Mouse (Mus musculus) hindbrain, embryonic 11.5 days (tissue): ENCODE data around the gene Nfkbia. TPM values are rescaled to one million over a fixed set of nuclear protein-coding genes. Genes with fewer than 3 reads are reported as not detected.

ENCODE experiments used
- ATAC-seq: fragments of 200-750 bp; cut with Nextera tagmentation; 2 replicates; pipeline ENCODE4 v1.8.0; 2017; ENCODE audit warnings: mild to moderate bottlenecking, moderate TSS enrichment, moderate library complexity; ENCODE audit not compliant: low FRiP score
- DNase-seq: peaks from one replicate; pipeline ENCODE4 v3.0.0-alpha.2; 2015; ENCODE audit warnings: low spot score
- H3K27ac ChIP-seq: fragments of 300-500 bp; sonication (generic); 2 replicates; pipeline ENCODE4 v1.5.1; 2014; ENCODE audit warnings: mild to moderate bottlenecking, low read depth, low read length
- H3K27me3 ChIP-seq: fragments of 300-500 bp; sonication (generic); 2 replicates; pipeline ENCODE4 v1.6.1; 2014; ENCODE audit warnings: mild to moderate bottlenecking, low read length, moderate library complexity, mixed read lengths; ENCODE audit not compliant: control insufficient read depth, insufficient read depth
- H3K36me3 ChIP-seq: fragments of 300-500 bp; sonication (generic); 2 replicates; pipeline ENCODE4 v1.6.1; 2014; ENCODE audit warnings: mild to moderate bottlenecking, low read length, moderate library complexity, mixed read lengths; ENCODE audit not compliant: control insufficient read depth, insufficient read depth
- H3K4me1 ChIP-seq: fragments of 300-500 bp; sonication (generic); replicated peaks from 2 replicates; pipeline ENCODE4 v1.6.1; 2014; ENCODE audit warnings: low read length, mixed read lengths; ENCODE audit not compliant: control insufficient read depth, insufficient read depth
- H3K4me2 ChIP-seq: fragments of 300-500 bp; sonication (generic); replicated peaks from 2 replicates; pipeline ENCODE4 v1.6.1; 2014; ENCODE audit warnings: mild to moderate bottlenecking, low read depth, low read length
- H3K4me3 ChIP-seq: fragments of 300-500 bp; sonication (generic); 2 replicates; pipeline ENCODE4 v1.5.1; 2014; ENCODE audit warnings: low read depth, low read length
- H3K9ac ChIP-seq: fragments of 300-500 bp; sonication (generic); 2 replicates; pipeline ENCODE4 v1.6.1; 2014; ENCODE audit warnings: low read depth, low read length
- H3K9me3 ChIP-seq: fragments of 300-500 bp; sonication (generic); 2 replicates; pipeline ENCODE4 v1.6.1; 2016; ENCODE audit warnings: low read length; ENCODE audit not compliant: control insufficient read depth
- WGBS: fragments of 180-500 bp; shearing (Covaris S2); extraction: QIAGEN DNeasy Blood & Tissue Kit; methylation state at CpG from one replicate; pipeline ENCODE4 v1.1.7; 2014; 5-methylcytosine and 5-hydroxymethylcytosine counted together
- polyA plus RNA-seq: library from polyadenylated mRNA; unstranded; fragments of >200 nt; fragmentation: Nextera tagmentation; extraction: Ambion mirVana; gene quantifications from 2 replicates; pipeline ENCODE4 v1.2.1, GENCODE M21; 2014

The Nfkbia gene
- polyA plus RNA-seq, 1 experiment from 2014 or later, result 46.9 TPM

DNA sequence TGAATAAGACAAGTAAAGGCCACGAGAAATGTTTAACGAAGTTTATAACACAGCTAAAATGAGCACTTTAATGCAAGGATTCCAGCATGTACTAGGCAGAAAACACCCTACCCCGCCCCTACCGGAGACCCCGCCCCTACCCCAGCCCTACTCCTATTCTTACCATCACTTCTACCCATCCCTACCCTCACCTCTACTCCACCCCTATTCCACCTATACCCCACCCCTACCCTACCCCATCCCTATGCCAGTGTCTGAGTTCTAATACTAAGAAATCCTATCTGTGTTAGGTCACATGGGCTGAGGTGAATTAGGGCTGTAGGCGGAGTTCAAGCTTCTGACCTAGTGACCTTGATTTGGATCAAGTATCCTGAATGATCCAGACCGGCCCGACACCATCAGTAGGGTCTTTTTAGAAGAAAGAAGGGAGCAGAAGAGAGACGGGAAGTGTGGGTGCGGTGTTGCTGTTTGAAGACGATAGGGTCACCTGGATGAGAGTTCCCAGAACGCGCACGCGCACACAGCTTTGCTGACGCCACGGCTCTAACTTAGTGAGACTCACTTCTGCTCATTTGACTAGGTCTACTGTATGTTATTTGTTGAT lies 15.0 kb upstream of the Nfkbia start:
- DNase-seq (no peak), ATAC-seq (no peak)
- no peaks in the 10 kb centered on the region for H3K36me3 ChIP-seq
- no peak overlapping the region for H3K4me3 ChIP-seq
- no peaks in the 10 kb centered on the region for H3K4me1 ChIP-seq
- H3K27ac ChIP-seq, result no peak overlapping the region
- H3K9ac ChIP-seq, result no peak overlapping the region
- no peaks in the 10 kb centered on the region for H3K9me3 ChIP-seq
- no peak overlapping the region for H3K4me2 ChIP-seq
- WGBS, result 87% methylated on average over 17 of the region's 17 CpGs
- no peaks in the 10 kb centered on the region for H3K27me3 ChIP-seq

DNA sequence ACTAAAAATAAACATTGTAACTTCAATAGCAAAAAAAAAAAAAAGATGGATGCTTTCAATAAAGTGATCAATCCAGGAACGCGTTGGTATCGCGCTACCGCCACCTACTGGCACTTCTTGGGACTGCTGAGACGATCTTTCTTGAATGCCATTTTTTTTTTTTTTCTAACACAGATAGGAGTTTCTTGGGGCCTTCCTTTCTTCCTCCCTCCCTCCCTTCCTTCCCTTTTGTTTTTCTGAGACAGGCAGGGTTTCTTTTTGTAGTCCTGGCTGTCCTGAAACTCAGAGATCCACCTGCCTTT lies 13.5 kb upstream of the Nfkbia start:
- under 1% methylated on average over 6 of the region's 6 CpGs for WGBS
- Histone ChIP-seq H3K4me3 (no peak overlapping the region), H3K9me3 (no peaks in the 10 kb centered on the region), H3K27me3 (no peaks in the 10 kb centered on the region), H3K27ac (no peak overlapping the region), H3K4me2 (no peak overlapping the region), H3K9ac (no peak overlapping the region), H3K36me3 (no peaks in the 10 kb centered on the region), H3K4me1 (no peaks in the 10 kb centered on the region)
- ATAC-seq (no peak), DNase-seq (peak; percentile 95)

DNA sequence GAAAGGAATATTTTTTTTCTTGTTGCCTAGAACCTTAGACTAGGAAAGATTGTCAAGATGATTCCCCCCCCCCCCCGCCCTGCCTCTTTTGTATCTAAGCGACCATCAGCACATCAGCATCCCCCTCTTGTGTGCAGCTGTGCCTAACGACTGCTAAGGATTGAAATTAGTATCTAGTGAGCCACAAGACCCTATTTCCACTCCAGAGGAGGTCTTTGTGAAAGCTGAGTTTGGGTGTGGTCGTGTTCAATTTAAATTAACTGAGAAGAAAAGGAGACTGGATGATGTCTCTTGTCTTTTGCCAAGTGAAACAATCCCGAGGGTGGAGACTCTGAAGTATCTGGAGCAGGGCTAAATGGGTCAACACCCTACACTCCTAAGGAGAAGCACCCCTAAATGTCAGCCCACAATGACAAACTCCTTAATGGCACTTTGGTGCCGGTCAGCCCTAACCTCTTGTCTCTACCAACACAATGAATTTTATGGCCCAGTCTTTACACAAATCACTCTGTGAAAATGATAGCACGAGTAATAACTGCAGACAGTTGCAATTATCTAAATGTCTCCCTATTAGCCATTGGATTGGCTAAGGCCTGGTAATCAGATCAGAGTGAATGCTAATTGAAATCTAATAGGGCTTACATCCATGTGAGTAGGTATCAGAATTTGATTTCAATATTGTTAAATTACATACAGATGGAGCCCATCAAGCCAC lies 13.0 kb upstream of the Nfkbia start:
- 55% methylated on average over 7 of the region's 7 CpGs for WGBS
- Histone ChIP-seq H3K4me3 (no peak overlapping the region), H3K9ac (no peak overlapping the region), H3K27me3 (no peaks in the 10 kb centered on the region), H3K36me3 (no peaks in the 10 kb centered on the region), H3K4me1 (no peaks in the 10 kb centered on the region), H3K4me2 (no peak overlapping the region), H3K27ac (no peak overlapping the region), H3K9me3 (no peaks in the 10 kb centered on the region)
- peak; percentile 43; the same call in 1 of the 2 replicates for ATAC-seq
- DNase-seq, result no peak

DNA sequence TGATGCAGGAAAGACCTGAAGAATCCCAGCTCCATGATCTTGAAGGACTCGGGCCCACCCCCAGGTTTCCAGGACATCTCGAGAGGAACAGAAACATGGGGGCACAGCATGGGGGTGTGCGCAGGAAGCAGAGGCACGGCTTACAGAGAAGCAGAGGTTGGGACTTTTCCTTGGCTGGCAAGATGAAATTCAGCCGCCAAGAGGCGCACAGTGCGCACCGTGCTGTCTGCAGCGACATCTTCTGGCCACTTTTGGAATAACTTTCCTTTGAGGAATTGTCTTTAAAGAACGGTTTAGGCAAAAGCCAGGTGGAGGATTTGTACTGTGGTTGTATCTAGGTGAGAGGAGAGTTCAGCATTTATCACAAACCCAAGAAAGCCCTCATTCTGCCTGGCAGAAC lies 6.6 kb upstream of the Nfkbia start:
- Histone ChIP-seq H3K36me3 (no peaks in the 10 kb centered on the region), H3K27me3 (no peaks in the 10 kb centered on the region), H3K9me3 (no peaks in the 10 kb centered on the region), H3K4me2 (no peak overlapping the region), H3K9ac (no peak overlapping the region), H3K4me3 (no peak overlapping the region), H3K4me1 (no peaks in the 10 kb centered on the region), H3K27ac (no peak overlapping the region)
- ATAC-seq (peak; percentile 71; the same call in 1 of the 2 replicates), DNase-seq (peak; percentile 93)
- WGBS, result under 1% methylated on average over 10 of the region's 10 CpGs

DNA sequence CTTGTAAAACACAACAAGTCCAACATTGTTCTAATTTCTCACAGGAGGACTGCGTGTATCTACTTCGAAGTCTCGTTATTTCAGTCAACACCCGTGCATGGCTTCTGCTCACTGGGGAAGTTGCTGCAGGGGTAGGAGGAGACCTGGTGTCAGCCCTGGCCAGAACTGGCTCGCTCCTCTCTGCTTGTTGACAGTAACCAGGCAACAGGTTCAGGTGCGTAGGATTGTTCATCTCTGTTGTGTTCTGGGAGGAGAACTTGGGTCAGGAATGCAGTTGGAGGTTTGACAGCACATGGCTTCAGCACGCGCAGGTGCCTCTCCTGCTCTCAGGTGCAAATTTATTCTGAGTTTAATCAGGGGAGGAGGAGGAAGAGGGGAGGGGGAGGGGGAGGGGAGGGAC lies 5.3 kb upstream of the Nfkbia start:
- Histone ChIP-seq H3K4me1 (no peaks in the 10 kb centered on the region), H3K36me3 (no peaks in the 10 kb centered on the region), H3K4me2 (no peak overlapping the region), H3K27me3 (no peaks in the 10 kb centered on the region), H3K9me3 (no peaks in the 10 kb centered on the region), H3K27ac (no peak overlapping the region), H3K9ac (no peak overlapping the region), H3K4me3 (no peak overlapping the region)
- no peak for DNase-seq
- WGBS, result 56% methylated on average over 8 of the region's 8 CpGs
- ATAC-seq, result no peak

DNA sequence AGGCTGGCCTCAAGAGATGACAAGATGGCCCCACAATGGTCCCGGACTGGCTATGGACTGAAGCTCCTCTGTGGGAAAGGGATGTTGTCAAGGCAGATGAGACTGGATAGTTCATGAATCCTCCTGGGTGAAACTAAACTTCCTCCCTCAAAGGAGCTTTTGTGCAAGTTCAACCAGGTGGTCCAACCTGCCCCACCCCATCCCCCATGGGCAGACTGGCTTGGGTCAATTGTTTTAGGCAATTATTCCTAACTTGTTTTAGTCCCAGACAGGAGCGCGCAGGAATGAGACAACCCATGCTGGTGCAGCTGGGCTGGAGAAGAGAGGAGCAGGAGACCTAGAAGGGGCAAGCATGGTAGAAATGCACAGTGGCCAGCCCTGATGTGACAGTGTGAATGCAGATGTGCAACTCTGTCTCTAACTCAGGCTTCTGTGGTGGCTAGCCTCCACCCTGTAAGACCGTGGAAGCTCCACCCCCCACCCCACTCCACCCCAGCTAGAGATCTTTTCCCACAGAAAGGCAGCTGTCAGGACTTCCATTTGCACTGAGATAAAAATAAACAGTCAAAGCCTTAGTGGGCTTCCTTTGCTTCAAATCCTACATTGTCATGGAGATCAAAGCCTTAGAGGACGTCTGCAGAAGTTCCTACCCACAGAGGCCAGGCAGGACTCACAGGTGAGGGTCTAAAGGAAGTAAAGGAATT lies 3.6 kb upstream of the Nfkbia start:
- no peaks in the 10 kb centered on the region for H3K4me1 ChIP-seq
- H3K27me3 ChIP-seq, result no peaks in the 10 kb centered on the region
- H3K9me3 ChIP-seq, result no peaks in the 10 kb centered on the region
- no peak overlapping the region for H3K9ac ChIP-seq
- no peak overlapping the region for H3K27ac ChIP-seq
- WGBS, result 68% methylated on average over 5 of the region's 5 CpGs
- H3K4me2 ChIP-seq, result no peak overlapping the region
- H3K4me3 ChIP-seq, result no peak overlapping the region
- H3K36me3 ChIP-seq, result no peaks in the 10 kb centered on the region
- no peak for DNase-seq
- ATAC-seq, result no peak

DNA sequence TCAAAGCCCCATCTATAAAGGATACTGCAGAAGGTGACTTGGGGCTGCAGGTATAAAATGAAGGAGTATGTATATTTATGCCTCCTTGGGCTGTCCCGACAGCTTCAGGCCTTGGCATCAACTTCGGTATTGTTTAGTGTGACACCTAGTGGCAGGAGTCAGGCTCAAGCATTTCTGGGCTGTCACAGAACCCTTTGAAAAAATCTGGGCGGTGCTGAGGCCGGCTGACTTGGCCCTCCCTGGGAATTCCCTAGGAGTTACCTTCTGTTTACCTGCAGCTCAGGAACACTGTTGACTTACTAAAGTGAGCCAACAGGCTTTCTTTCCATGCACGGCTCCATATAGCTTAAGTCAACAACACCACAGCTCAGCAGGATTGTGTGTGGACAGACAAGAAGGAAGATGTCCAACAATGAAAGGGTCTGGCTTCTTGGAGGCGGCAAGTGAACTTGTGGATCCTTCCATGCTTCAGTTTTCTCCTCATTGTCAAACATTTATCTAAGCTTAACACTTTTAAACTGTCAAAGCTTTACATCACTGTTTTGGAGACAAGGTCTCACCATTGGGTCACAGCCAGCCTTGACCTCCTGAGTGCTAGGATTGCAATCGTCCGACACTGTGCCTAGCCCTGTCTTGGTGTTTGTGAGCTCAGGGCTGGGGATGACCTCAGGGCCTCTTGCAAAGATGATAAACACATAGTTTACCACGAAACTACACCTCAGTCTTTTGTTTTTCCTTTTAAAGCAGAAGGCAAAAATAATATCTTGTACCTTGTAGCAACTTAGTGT lies 2.9 kb upstream of the Nfkbia start:
- no peak overlapping the region for H3K4me3 ChIP-seq
- no peak for ATAC-seq
- WGBS, result 37% methylated on average over 9 of the region's 9 CpGs

DNA sequence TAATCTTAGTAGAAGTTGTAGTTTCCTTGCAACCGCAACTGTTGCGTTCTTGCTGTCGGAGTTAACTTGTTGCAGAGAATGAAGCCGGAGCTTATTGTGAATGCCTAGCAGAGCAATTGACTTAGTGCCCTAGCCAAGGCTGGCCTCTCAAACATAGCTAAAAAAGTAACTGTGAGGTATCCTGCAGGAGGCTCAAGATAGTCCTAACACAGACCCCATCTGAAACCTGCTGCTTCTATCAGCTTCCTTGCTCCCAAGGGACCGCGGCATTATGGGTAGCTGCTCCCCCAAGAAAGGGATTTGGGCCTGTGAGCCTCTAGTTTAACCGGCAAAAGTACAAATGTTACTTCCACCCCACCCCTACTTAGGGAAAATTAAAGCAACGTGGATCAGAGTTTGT lies 934 bp upstream of the Nfkbia start:
- Histone ChIP-seq H3K9ac (no peak overlapping the region), H3K4me3 (no peak overlapping the region), H3K4me2 (no peak overlapping the region), H3K27ac (no peak overlapping the region), H3K4me1 (no peaks in the 10 kb centered on the region), H3K9me3 (no peaks in the 10 kb centered on the region), H3K27me3 (no peaks in the 10 kb centered on the region), H3K36me3 (no peaks in the 10 kb centered on the region)
- ATAC-seq (no peak), DNase-seq (peak; percentile 13)
- 43% methylated on average over 8 of the region's 8 CpGs for WGBS

More for the DNA sequence above, 2.9 kb upstream of the Nfkbia start:
- H3K9me3 ChIP-seq, result no peaks in the 10 kb centered on the region
- H3K4me1 ChIP-seq, result no peaks in the 10 kb centered on the region
- H3K9ac ChIP-seq, result no peak overlapping the region
- H3K27me3 ChIP-seq, result no peaks in the 10 kb centered on the region
- no peaks in the 10 kb centered on the region for H3K36me3 ChIP-seq
- peak; percentile 77 for DNase-seq
- H3K27ac ChIP-seq, result no peak overlapping the region
- H3K4me2 ChIP-seq, result no peak overlapping the region
